Mouse (Mus musculus) c-Kit-positive CD71-positive TER-119-negative erythroid progenitor cells, embryonic 14.5 days (primary cell): ENCODE results near the gene Fam129b.

Experiments used
- DNase-seq: peaks from one replicate; pipeline ENCODE4 v3.0.0-alpha.2; 2013; ENCODE audit warnings: low read depth

The Fam129b gene

DNA sequence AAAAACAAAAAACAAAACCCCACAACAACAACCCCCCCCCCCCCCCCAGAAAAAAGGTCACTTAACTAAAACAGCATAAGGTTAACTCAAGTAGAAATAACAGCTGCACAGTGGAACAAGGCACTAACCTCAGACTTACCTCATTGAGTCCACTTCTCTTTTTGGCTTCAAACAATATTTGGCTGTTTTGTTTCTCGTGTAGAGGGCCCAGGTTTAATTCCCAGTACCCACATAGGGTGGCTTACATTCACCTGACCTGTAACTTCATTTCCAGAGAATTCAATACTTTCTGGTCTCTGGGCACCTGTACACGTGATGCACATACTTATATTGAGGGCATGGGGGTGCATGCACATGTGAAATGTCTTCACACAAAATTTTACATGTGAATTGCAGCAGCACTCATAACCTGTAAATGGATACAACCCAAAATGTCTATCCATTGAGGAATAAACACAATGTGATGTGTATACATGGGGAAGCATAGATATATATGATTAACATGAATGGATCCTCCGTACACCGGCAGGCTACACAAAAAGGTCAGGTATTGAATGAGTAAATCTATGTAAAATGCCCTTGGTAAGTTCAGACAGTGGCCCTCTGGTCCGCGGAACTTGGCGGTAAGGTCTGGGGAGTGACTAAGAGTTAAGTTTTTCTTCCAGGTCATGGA, 89.7 kb downstream of the Fam129b start:
- peak; percentile 34 for DNase-seq

DNA sequence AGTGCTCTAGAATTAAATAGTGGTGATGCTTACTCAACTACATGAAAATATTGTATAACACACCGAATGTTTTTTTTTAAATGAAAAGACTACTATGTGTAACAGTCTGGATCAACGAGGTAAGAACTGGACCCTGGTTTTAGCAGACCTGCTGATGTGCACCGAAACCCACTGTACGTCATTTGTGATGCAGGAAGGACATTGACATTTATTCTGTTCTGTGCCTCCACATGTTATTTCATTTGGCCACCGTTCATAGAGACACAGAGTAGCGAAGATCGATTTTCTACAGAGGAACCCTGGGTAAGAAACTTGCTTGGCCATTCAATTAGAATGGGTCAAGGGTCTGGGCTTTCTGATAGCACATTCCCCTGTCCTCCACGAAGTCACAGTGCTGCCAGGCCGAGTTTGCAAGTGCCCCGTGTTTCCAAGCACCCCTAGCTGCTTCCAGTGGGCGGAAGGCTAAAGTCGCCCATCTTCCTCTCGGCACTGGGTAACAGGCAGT, 90.3 kb downstream of the Fam129b start:
- no peak for DNase-seq

DNA sequence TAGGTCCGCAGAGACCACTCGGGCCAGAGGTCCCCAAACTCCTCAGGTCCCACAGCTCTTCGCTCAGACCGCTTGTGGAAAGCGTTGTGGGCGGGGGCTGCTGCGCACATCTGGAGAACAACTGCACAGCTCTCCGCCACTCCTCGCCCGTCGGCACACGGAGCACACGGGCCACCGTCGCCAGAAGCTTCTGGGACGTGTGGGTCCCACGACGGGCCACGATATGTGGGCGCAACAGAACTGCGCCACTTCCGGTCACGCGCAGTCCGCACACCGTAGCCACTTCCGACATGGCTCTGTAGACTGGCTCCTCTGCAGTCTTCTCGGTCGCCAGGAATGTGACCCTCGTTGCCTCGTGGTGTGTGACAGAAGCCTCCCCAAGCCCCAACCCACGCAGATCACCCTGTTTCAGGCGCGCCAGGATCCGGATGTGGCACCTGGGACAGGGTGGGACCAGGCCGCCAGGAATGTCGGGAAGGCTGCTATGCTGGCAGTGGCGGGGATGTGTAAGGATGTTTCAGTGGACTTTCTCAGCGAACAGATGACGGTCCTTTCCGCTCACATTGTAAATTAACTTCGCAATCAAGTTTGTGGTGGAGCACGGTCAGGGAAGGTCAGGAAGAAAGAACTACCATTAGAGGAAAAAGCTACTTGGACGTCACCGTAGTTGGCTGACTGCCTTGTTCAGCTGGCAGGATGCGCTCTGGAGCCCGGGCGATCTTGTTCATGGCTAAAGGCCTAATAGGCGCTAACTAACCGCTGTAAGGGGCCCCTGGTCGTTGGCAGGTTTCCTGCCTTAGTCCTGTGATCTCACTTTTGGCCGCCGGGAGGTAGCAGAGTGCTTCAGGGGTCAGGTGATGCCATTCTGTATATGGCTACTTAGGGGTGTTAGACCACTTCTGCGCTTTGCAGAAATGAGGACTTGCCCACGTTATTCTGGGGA, 91.0 kb downstream of the Fam129b start:
- DNase-seq = peak; percentile 76

DNA sequence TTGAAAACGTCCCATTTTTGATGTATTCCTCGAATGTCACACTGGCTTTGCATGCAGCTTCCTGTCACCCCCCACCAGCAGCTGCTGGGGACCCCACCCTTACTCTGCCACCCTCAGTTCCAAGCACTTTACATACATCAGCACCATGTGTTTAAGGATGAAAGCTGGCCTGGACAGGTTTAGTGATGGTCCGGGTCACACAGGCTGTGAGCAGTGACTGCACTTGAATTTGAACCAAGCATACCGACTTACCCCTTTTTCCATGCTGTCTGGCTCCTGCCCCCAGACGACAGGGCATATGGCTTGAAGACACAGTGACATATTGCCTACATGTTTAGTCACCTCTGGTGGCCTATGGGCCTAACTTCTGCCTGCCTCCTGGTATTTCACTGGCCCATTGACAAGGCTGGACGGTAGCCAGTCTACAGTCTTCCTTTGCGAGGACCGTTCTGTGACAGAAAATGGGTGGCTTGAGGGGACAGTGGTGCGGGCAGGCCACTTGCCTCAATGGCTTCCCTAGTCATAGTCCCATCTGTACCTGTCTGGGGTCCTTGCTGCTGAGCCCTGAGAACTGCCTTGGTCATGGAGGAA, 92.2 kb downstream of the Fam129b start:
- no peak for DNase-seq

DNA sequence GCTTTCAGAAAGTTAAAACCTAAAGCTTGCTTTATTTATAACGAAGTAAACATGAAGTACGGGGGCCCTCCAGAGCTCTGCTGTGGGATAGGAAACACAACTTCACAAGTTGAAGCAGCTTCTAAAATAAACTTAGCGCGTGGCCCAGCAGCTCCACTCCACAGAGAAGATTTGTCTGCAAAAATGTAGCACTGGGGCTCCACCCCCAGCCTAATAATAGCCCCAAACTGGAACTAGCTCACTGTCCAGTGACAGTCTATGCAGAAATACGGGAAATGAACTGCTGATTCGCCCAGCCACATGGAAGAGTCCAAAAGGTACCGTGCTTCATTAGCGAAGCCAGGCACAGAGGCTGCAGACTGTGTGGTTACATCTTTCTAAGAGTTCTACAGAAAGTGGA, 93.4 kb downstream of the Fam129b start:
- DNase-seq = no peak

DNA sequence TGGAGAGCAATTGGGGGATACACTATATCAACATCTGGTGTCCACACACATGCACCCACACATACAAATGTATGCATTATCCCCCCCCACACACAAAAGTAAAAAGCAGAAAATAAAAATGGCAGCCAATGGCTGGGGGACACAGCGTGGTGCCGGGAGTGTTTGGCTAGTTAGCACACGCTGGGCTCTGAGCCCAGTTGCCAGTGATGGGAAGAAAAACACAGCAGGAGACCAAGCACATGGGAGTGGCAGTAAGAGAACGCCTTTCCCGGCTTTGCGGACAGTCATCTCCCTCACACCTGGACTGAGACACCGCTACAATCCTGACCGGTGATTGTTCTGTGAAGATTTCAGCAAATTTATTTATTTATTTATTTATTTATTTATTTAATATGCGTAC, 95.3 kb downstream of the Fam129b start:
- no peak for DNase-seq

DNA sequence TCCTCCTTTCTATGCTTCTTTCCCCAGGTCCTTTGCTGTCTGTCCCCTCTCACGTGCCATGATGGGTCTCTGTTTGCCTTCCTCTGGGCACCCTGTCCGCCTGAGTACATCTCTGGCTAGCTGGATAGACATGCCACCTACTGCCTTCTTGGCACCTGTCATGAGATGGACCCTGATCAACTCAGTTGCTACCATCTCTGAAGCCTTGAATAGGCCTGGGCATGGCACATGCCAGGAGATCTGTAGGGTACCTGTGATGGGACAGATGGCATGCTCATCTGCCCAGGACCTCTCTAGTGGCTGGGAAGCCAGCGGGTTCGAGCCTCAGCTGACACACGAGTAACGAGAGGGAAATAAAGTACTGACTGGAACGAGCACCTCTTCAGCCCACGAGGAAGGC, 98.3 kb downstream of the Fam129b start:
- DNase-seq = no peak
